Mouse (Mus musculus) ES-E14 (cell line): ENCODE measurements at regions not wholly inside any gene's neighbourhood (a gene's known extent, or its start where the extent isn't known, plus 50 kb on each side); places are given as distances from the start of the nearest gene placed in this dataset.

Experiments used
- CHD2 ChIP-seq: IDR thresholded peaks from 2 replicates; pipeline ENCODE4 v1.6.1; 2014; ENCODE audit warnings: mild to moderate bottlenecking, low read depth, low read length, inconsistent platforms
- ZNF384 ChIP-seq: IDR thresholded peaks from 2 replicates; pipeline ENCODE4 v1.6.1; 2012; ENCODE audit warnings: low read depth, low read length, inconsistent platforms

DNA sequence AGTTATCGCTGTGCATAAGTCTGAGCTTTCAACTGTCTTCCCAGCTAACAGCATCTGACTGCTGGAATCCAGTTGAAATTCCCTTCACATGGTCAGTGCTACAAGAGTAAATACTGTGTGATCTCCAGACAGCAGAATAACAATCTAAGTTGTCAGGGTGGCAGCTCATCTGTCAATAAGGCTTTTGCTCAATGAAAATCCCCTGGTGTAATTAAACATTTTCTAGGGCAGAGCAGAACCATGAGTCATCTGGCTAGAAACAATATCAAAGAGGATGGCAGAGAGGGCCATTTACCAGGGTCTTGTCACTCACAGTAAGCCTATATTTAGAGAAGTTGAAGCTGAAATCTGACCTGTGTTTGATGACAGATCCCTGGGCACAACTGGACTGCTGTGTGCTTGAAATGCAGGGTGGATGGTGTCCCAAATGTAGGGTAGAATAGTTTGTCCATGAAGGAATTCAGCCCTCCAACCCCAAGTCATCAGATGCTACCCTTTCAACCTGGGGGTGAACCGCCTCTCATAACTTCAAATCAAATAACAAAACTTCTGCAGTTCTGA is 675.8 kb upstream of the Acvr2a start:
- TF ChIP-seq CHD2 = no peak
- no peak for TF ChIP-seq ZNF384
